In the genomic region with DNA sequence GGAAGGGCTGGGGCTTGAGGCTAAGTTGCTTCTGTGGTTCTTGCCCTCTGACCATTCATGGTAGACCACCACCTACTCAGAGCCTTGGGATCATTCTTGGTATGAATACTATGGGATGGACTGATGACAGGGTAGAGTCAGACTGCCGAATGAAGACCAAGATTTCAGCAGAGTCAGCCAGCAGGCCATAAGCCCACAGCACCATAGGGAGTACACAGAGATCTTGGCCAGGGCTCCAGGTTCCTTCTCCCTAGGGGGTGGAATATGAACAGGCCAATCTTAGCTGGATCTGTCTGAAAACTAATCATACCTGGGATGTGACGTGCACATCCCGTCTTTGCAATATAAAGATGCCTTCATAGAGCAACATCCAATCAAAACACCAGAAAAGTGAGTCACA, we compare ENCODE assay signal across 29 mouse cellular contexts.
"Had no signal": no experiment of that assay in that cellular context is flagged by ENCODE, and none has a peak within 500 bp of the region (broad histone marks: within the 10 kb centered on the region; RNA-seq: fewer than 3 reads in every experiment).

No protein-coding gene starts in this region.

- H3K4me1 ChIP-seq: heart, embryonic 13.5 days; heart, embryonic 15.5 days; hindbrain, embryonic 13.5 days; hindbrain, embryonic 15.5 days; kidney, embryonic 15.5 days; limb, embryonic 12.5 days; liver, embryonic 13.5 days; liver, embryonic 15.5 days had no signal

- H3K9ac ChIP-seq: heart, embryonic 13.5 days; heart, embryonic 15.5 days; hindbrain, embryonic 13.5 days; hindbrain, embryonic 15.5 days; kidney, embryonic 15.5 days; limb, embryonic 12.5 days; liver, embryonic 13.5 days; liver, embryonic 15.5 days; liver, postnatal 0 days had no signal

- H3K4me2 ChIP-seq: heart, embryonic 11.5 days; heart, embryonic 13.5 days; heart, embryonic 15.5 days; hindbrain, embryonic 13.5 days; hindbrain, embryonic 15.5 days; kidney, embryonic 15.5 days; limb, embryonic 12.5 days; liver, embryonic 11.5 days; liver, embryonic 13.5 days; liver, embryonic 15.5 days had no signal

- H3K27ac ChIP-seq: gastrocnemius, adult 2 months; heart, adult 2 months; heart, embryonic 13.5 days; heart, embryonic 15.5 days; hindbrain, embryonic 13.5 days; hindbrain, embryonic 15.5 days; hindbrain, postnatal 0 days; kidney, embryonic 15.5 days; kidney, postnatal 0 days; layer of hippocampus, adult 2 months; left cerebral cortex, adult 2 months; limb, embryonic 10.5 days; limb, embryonic 12.5 days; liver, embryonic 13.5 days; liver, embryonic 15.5 days had no signal

- H3K27me3 ChIP-seq: heart, embryonic 13.5 days; heart, embryonic 15.5 days; hindbrain, embryonic 13.5 days; hindbrain, embryonic 15.5 days; kidney, embryonic 15.5 days; limb, embryonic 12.5 days; liver, embryonic 13.5 days; liver, embryonic 15.5 days had no signal

- H3K4me3 ChIP-seq: gastrocnemius, adult 2 months; heart, adult 2 months; heart, embryonic 13.5 days; heart, embryonic 15.5 days; hindbrain, embryonic 13.5 days; hindbrain, embryonic 15.5 days; kidney, embryonic 15.5 days; layer of hippocampus, adult 2 months; left cerebral cortex, adult 2 months; limb, embryonic 10.5 days; limb, embryonic 12.5 days; liver, embryonic 13.5 days; liver, embryonic 15.5 days had no signal

- H3K36me3 ChIP-seq: heart, embryonic 13.5 days; heart, embryonic 15.5 days; hindbrain, embryonic 13.5 days; hindbrain, embryonic 15.5 days; kidney, embryonic 15.5 days; limb, embryonic 10.5 days; limb, embryonic 12.5 days; liver, embryonic 13.5 days; liver, embryonic 15.5 days had no signal

- ATAC-seq: hindbrain, postnatal 0 days; intestine, embryonic 16.5 days; liver, postnatal 0 days had no signal

- H3K9me3 ChIP-seq: heart, embryonic 13.5 days; heart, embryonic 15.5 days; hindbrain, embryonic 13.5 days; hindbrain, embryonic 15.5 days; kidney, embryonic 15.5 days; limb, embryonic 10.5 days; limb, embryonic 12.5 days; liver, embryonic 13.5 days; liver, embryonic 15.5 days had no signal

- DNase-seq: gastrocnemius, adult 2 months; gastrocnemius, postnatal 10 days; gastrocnemius, postnatal 36 days; heart, adult 2 months; heart, postnatal 14 days; heart, postnatal 36 days; kidney, adult 11 months; kidney, adult 2 months; kidney, adult 9 months; kidney, postnatal 14 days; kidney, postnatal 4 days; liver; liver, embryonic 13.5 days; liver, postnatal 0 days had no signal
